Mouse (Mus musculus) small intestine, adult 2 months (tissue): ENCODE results near the gene Pax2.

ENCODE experiments used
- CTCF ChIP-seq: fragments of 200-500 bp; IDR thresholded peaks from 2 replicates; pipeline ENCODE4 v1.5.1; 2012; ENCODE audit warnings: low read depth, mild to moderate bottlenecking, control low read depth, inconsistent platforms, low read length, moderate library complexity, mixed read lengths; ENCODE audit not compliant: insufficient replicate concordance, insufficient read length; ENCODE audit errors: extremely low read depth
- POLR2A ChIP-seq: fragments of 200-500 bp; IDR thresholded peaks from 2 replicates; pipeline ENCODE4 v1.6.1; 2012; ENCODE audit warnings: low read depth, mild to moderate bottlenecking, control low read depth, inconsistent platforms, low read length, moderate library complexity

DNA sequence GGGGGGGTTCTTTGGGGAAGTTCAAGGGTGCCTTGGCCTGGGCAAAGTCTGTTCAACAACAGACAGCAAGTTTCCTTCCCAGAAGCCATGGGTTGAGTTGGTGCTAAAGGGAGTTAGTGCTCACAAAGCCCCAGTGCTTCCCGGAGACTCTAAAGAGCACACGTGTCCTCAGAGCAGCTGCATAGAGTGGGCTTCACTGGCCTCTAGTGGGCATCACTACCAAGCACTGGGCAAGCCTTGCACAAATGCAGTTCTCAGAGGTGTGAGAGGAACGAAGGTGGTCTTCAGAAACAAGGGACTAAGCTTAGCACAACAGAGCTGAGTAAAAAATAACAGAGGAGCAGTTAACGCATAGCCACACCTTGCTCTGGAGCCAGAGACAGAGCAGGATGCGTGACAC lies 66.5 kb downstream of the Pax2 start:
- no peak for TF ChIP-seq CTCF
- TF ChIP-seq POLR2A: no peak
